Mouse (Mus musculus) layer of hippocampus, adult 11-12 months (tissue): ENCODE results near the gene Ipo9.

Experiments used
- DNase-seq: peaks from one replicate; pipeline ENCODE4 v3.0.0; 2022; ENCODE audit warnings: low spot score

Gene Ipo9

DNA sequence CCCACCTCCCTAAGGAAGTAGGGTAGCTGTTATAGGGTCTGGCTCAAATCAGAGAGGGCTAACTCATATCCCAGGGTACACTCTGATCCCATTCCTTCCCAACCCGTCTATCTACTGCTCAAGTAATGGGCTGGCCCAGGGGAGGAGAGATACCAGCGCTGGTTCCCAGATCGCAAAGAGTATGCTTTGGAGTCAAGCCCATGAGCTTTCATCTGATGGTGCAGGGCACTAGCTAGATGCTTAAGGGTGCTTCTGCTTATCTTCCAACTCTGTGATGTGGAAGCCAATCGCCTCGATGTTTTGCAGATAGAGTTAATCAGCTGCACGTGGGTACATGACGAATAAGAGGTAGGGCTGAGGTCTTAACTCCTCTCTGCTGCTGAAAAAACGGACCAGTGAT lies 62.7 kb downstream of the Ipo9 start:
- DNase-seq: no peak

DNA sequence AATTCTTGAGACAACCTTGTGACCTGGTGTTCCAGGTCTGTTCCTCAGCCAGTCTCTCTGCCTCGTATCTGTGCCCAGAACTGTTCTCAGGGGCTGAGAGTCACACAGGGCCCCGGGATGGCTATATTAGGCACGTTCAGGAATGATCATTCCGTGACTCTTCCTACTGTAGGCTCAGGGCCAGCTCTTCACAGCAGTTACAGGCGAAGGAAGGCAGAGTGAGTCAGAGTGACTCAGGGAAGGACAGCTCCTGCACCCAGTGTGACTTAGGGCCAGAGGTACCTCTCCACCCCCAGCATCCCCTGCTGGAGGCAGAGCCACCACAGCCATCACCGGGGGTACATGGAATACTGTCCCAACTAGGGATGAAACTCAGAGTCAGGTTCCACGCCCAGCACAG lies 63.3 kb downstream of the Ipo9 start:
- DNase-seq: no peak

DNA sequence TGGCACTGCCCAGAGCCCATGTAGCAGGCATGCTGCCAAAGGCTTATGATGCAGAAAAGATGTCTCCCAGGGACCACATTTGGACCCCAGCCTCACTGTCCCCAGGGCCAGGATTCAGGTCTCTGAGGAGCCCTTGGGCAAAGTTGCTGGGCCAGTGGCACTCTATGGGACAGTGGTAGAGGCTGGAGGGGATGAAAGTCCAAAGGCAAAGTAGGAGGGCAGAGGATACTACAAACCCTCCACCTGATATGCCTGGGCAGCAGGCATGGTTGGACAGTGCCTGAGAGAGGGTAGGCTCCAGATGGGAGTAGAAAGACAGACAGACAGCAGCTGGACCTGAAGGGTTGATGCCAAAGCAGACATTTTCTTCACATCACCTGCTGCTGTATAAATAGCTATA lies 63.9 kb downstream of the Ipo9 start:
- no peak for DNase-seq

- DNase-seq: no peak
Measured at GRCm38 (mm10) chr1:135363446-135363845, 66.9 kb downstream of the Ipo9 start.

DNA sequence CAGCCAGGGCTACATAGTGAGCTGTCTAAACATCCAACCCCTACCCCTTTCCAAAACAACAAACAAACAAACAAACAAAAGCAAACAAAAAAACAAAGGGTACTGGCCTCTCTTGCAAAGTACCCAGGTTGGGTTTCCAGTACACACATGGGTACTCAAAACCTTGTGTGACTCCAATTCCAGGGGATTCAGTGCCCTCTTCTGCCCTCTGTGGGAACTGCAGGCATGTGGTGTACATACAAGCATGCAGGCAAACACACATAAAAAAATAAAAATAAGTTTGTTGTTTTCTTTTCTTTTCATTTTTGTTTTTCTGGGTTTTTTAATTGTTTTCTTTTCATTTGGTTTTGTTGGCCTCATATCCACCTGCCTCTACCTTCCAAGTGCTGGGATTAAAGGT lies 68.2 kb downstream of the Ipo9 start:
- DNase-seq: no peak

- DNase-seq: no peak
Measured at GRCm38 (mm10) chr1:135361491-135361890, 68.8 kb downstream of the Ipo9 start.

DNA sequence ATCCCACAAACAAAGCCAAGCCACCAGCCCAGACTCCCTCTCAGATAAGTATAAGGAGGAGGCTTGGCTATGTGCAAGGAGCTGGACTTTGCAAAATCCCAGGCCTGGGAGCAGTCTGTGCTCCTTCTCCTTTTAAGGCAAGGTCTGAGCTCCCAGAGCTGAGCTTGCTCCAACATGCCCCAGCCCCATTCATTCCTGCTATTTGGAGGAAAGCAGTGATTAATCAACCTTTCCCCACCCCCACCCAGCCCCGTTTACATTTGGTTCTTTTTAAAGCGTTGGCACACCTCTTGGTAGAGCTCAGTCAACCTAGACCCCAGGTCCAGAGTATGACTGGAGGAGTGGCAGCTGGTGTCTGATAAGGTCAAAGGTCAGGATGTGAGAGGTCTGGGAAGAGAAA lies 71.2 kb downstream of the Ipo9 start:
- DNase-seq: no peak

- DNase-seq: no peak
Measured at GRCm38 (mm10) chr1:135351953-135352352, 78.3 kb downstream of the Ipo9 start.

- peak; percentile 56 for DNase-seq
Measured at GRCm38 (mm10) chr1:135347498-135348169, 82.7 kb downstream of the Ipo9 start.

DNA sequence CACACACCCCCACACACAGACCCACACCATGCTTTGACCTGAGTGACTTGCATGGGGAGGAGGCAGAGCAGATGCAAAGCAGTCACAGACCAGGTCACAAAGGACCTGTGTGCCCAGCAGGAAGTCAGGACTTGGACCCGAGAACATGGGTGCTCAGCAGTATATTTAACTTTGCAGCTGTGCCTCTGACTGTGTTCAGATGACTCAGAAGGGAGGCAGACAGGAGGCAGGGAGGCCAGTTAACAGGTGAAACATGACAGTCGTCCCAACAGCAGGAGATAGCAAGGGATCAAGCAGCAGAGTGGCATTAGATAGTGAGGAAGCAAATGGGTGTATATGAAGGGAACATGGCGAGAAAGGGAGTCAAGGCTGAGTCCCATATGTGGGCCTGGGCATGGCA lies 83.4 kb downstream of the Ipo9 start:
- no peak for DNase-seq

DNA sequence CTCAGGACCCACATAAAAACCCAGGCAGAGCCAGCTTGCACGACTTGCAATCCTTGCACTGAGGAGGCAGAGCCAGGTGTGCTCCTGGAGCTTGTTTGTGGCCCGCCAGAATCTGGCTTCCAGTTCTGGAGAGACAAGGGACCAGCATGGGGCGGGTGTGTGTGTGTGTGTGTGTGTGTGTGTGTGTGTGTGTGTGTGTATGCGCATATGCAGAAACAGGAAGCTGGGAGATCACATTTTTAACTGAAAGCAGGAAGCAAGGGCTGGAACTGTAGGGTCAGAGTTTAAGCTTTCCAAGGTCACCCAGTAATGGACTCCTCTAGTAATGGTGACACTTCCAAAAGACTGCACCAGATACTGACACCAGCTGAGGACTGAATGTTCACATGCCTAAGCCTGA lies 86.3 kb downstream of the Ipo9 start:
- DNase-seq: no peak

GRCm38 (mm10) chr1:135341947-135342346 lies 88.4 kb downstream of the Ipo9 start:
- no peak for DNase-seq
